Mouse (Mus musculus) heart, embryonic 13.5 days (tissue): ENCODE data around the gene Podxl. TPM values are rescaled to one million over a fixed set of nuclear protein-coding genes. Genes with fewer than 3 reads are reported as not detected.
"Not testable (repeated sequence)": the region's sequence is repeated elsewhere in the genome, so short reads cannot be mapped to it uniquely, and the experiment has no call there.

Experiments used
- ATAC-seq: fragments of 200-750 bp; cut with Nextera tagmentation; 2 replicates; pipeline ENCODE4 v1.8.0; 2017; ENCODE audit warnings: moderate TSS enrichment; ENCODE audit not compliant: insufficient number of reproducible peaks, low FRiP score, low TSS enrichment; ENCODE audit errors: extremely low read depth
- H3K27ac ChIP-seq: fragments of 300-500 bp; sonication (generic); replicated peaks from 2 replicates; pipeline ENCODE4 v1.5.1; 2015; ENCODE audit warnings: moderate library complexity, mild to moderate bottlenecking, inconsistent platforms
- H3K27me3 ChIP-seq: fragments of 300-500 bp; sonication (generic); replicated peaks from 2 replicates; pipeline ENCODE4 v1.6.1; 2015; ENCODE audit warnings: mild to moderate bottlenecking, inconsistent platforms
- H3K36me3 ChIP-seq: fragments of 300-500 bp; sonication (generic); 2 replicates; pipeline ENCODE4 v1.6.1; 2015; ENCODE audit warnings: mild to moderate bottlenecking, inconsistent platforms
- H3K4me1 ChIP-seq: fragments of 300-500 bp; sonication (generic); 2 replicates; pipeline ENCODE4 v1.6.1; 2015; ENCODE audit warnings: inconsistent platforms
- H3K4me2 ChIP-seq: fragments of 300-500 bp; sonication (generic); 2 replicates; pipeline ENCODE4 v1.6.1; 2015; ENCODE audit warnings: inconsistent platforms, mild to moderate bottlenecking, moderate library complexity
- H3K4me3 ChIP-seq: fragments of 300-500 bp; sonication (generic); 2 replicates; pipeline ENCODE4 v1.5.1; 2015; ENCODE audit warnings: moderate library complexity, mild to moderate bottlenecking, inconsistent platforms
- H3K9ac ChIP-seq: fragments of 300-500 bp; sonication (generic); 2 replicates; pipeline ENCODE4 v1.6.1; 2015; ENCODE audit warnings: inconsistent platforms, mild to moderate bottlenecking, moderate library complexity
- H3K9me3 ChIP-seq: fragments of 300-500 bp; sonication (generic); 2 replicates; pipeline ENCODE4 v1.6.1; 2016; ENCODE audit warnings: inconsistent platforms
- WGBS: fragments of 180-500 bp; shearing (Covaris S2); methylation state at CpG from one replicate; pipeline ENCODE4 v1.1.7; 2015; ENCODE audit warnings: mixed read lengths; 5-methylcytosine and 5-hydroxymethylcytosine counted together
- polyA plus RNA-seq: library from polyadenylated mRNA; unstranded; fragments of >200 nt; fragmentation: Nextera tagmentation; extraction: Ambion mirVana; gene quantifications from 2 replicates; pipeline ENCODE4 v1.2.1, GENCODE M21; 2015

The Podxl gene
- polyA plus RNA-seq, 1 experiment from 2014 or later = 22.2 TPM

DNA sequence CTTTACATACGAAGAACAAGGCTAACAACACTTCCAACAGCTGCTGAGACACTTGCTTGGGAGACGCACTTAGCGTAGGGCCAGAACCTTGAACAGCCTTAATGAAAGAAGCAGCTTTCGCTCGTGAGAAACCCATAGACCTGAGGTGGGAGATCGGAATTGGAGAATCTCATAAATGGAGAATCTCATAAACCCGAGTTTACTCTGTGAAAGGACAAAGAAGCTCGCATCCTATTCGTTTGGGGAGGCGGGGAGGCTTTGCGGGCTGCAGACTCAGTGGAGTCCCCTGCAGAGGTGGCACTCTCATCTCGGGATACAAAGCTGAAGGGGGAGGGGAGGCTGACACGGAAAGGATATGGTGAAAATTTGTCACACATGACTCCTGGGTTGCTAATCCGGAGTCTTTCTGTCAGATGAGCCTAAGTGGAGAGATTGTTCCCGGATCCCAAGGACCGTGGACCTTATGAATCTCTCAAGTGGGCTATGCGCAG is 1.2 kb upstream of the Podxl start:
- Histone ChIP-seq H3K27ac (no peak overlapping the region; the same call in 1 of the 2 replicates), H3K4me2 (peak overlapping the region; percentile 98), H3K27me3 (peaks cover 29% of the 10 kb centered on the region; the same call in 1 of the 2 replicates), H3K9ac (peak overlapping the region; percentile 86; the same call in 1 of the 2 replicates), H3K36me3 (no peaks in the 10 kb centered on the region), H3K4me3 (peak overlapping the region; percentile 68), H3K4me1 (peaks cover 46% of the 10 kb centered on the region), H3K9me3 (no peaks in the 10 kb centered on the region)
- 6% methylated on average over 17 of the region's 17 CpGs for WGBS
- no peak for ATAC-seq

GRCm38 (mm10) chr6:31564182-31564531 is 376 bp upstream of the Podxl start:
- Histone ChIP-seq H3K27ac (peak overlapping the region; percentile 69), H3K4me1 (peaks cover 50% of the 10 kb centered on the region), H3K4me2 (peak overlapping the region; percentile 98), H3K9me3 (no peaks in the 10 kb centered on the region), H3K36me3 (no peaks in the 10 kb centered on the region), H3K9ac (peak overlapping the region; percentile 86), H3K4me3 (peak overlapping the region; percentile 68), H3K27me3 (peaks cover 27% of the 10 kb centered on the region; the same call in 1 of the 2 replicates)
- ATAC-seq = 0 out of 2 replicates have a peak, but pooled peaks have one; percentile 12
- under 1% methylated on average over 18 of the region's 18 CpGs for WGBS

DNA sequence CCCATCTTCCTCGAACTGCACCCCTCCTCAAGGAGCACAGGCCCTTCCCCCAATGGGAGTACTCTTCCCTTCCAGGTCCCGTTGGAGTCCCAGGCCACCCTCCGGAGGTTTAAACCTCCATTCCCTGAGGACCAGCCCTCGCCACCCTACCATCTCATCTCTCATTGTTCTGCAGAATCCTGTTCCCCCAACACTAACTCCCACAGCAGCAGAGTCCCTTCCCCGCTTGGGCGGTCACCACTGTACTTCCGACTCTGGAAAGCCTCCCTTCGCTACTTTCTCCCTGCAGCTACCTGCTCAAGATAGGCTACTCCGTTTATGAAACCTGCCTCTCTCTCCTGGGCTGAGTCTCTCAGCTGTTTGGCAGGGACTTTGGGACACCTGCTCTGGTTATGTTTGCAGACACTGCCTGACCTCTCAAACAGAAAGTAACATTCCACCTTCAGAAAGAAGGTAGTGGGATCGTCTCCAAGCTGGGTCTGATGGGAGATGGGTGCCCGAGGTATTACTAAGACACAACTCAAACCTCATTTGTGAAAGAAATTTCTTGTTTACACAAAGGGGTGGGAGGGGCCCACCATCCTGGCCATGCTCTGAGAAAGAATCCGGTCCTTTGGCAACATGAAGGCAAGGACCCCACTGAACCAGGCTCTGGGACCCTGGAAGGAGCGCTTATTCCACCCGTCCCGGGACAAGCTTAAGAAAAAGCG is 1.3 kb downstream of the Podxl start:
- Histone ChIP-seq H3K4me2 (peak overlapping the region; percentile 98), H3K4me3 (peak overlapping the region; percentile 68), H3K27me3 (peaks cover 21% of the 10 kb centered on the region; the same call in 1 of the 2 replicates), H3K27ac (0 out of 2 replicates have a peak overlapping the region, but pooled peaks have one; percentile 69), H3K36me3 (no peaks in the 10 kb centered on the region), H3K9me3 (no peaks in the 10 kb centered on the region), H3K4me1 (peaks cover 45% of the 10 kb centered on the region), H3K9ac (peak overlapping the region; percentile 86)
- no peak for ATAC-seq
- WGBS = 5% methylated on average over 16 of the region's 16 CpGs

GRCm38 (mm10) chr6:31561948-31562347 is 1.8 kb downstream of the Podxl start:
- Histone ChIP-seq H3K27me3 (peaks cover 21% of the 10 kb centered on the region; the same call in 1 of the 2 replicates), H3K9ac (peak overlapping the region; percentile 86), H3K4me3 (peak overlapping the region; percentile 68), H3K4me1 (peaks cover 43% of the 10 kb centered on the region), H3K4me2 (peak overlapping the region; percentile 98)
- ATAC-seq, H3K9me3 ChIP-seq, H3K36me3 ChIP-seq, H3K27ac ChIP-seq: not testable (repeated sequence)
- WGBS = 49% methylated on average over 3 of the region's 3 CpGs

GRCm38 (mm10) chr6:31560138-31560959 is 3.4 kb downstream of the Podxl start:
- no peak for ATAC-seq
- H3K36me3 ChIP-seq = no peaks in the 10 kb centered on the region
- peak overlapping the region; percentile 98 for H3K4me2 ChIP-seq
- H3K9ac ChIP-seq = peak overlapping the region; percentile 38; the same call in 1 of the 2 replicates
- H3K27me3 ChIP-seq = peaks cover 20% of the 10 kb centered on the region; the same call in 1 of the 2 replicates
- H3K4me3 ChIP-seq = peak overlapping the region; percentile 9; the same call in 1 of the 2 replicates
- H3K27ac ChIP-seq = no peak overlapping the region
- WGBS = 37% methylated on average over 13 of the region's 13 CpGs
- no peaks in the 10 kb centered on the region for H3K9me3 ChIP-seq
- peaks cover 43% of the 10 kb centered on the region for H3K4me1 ChIP-seq

- peaks cover 27% of the 10 kb centered on the region for H3K4me1 ChIP-seq
- H3K4me2 ChIP-seq = no peak overlapping the region
- no peaks in the 10 kb centered on the region for H3K9me3 ChIP-seq
- no peak overlapping the region for H3K27ac ChIP-seq
- no peak overlapping the region for H3K4me3 ChIP-seq
- 86% methylated on average over 7 of the region's 7 CpGs for WGBS
- no peak overlapping the region for H3K9ac ChIP-seq
- H3K36me3 ChIP-seq = no peaks in the 10 kb centered on the region
- peaks cover 8% of the 10 kb centered on the region; the same call in 1 of the 2 replicates for H3K27me3 ChIP-seq
- no peak for ATAC-seq
These were observed 7.2 kb downstream of the Podxl start for GRCm38 (mm10) chr6:31556460-31557100.

DNA sequence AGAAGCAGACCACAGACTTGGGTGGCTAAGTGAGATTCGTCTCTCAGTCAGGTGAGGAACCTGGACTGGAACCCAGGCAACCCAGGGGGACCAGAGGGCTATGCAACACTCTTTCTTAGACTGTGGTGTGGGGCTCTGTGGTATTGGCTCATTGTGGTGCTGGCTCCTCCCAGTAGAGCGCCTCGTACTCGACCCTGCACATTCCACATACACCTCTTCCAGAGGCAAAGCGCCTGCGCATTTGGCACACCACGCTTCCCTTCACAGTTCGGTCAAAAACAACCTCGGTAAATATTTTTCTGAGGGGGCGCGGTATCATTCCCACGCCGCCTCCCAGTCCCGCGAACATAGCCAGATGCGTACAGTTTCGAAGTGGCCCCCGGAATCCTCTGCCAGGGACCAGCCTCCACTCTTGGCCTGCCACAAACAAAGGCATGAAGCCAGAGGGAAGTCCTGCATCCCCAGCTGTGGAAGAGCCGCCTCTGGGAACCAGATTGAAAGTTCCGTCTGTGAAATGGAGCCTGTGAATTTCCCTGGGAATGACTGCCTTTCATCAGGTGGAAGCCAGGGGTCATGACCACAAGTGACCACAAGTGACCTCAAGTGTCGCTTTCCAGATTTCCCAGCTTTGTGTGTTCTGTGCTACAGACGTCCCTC is 12.8 kb downstream of the Podxl start:
- no peak overlapping the region for H3K4me3 ChIP-seq
- H3K27ac ChIP-seq = no peak overlapping the region
- no peaks in the 10 kb centered on the region for H3K9me3 ChIP-seq
- H3K9ac ChIP-seq = no peak overlapping the region
- ATAC-seq = no peak
- H3K36me3 ChIP-seq = no peaks in the 10 kb centered on the region
- 75% methylated on average over 22 of the region's 22 CpGs for WGBS
- peaks cover 54% of the 10 kb centered on the region for H3K4me1 ChIP-seq
- H3K27me3 ChIP-seq = no peaks in the 10 kb centered on the region
- H3K4me2 ChIP-seq = no peak overlapping the region

- H3K27me3 ChIP-seq = no peaks in the 10 kb centered on the region
- peaks cover 64% of the 10 kb centered on the region for H3K4me1 ChIP-seq
- 36% methylated on average over 5 of the region's 5 CpGs for WGBS
- no peak overlapping the region for H3K4me3 ChIP-seq
- H3K4me2 ChIP-seq = no peak overlapping the region; the same call in 1 of the 2 replicates
- ATAC-seq = 0 out of 2 replicates have a peak, but pooled peaks have one; percentile 40
- peak overlapping the region; percentile 5 for H3K9ac ChIP-seq
- H3K9me3 ChIP-seq = no peaks in the 10 kb centered on the region
- no peaks in the 10 kb centered on the region for H3K36me3 ChIP-seq
- H3K27ac ChIP-seq = peak overlapping the region; percentile 68
These were observed 14.3 kb downstream of the Podxl start for GRCm38 (mm10) chr6:31549361-31550051.

DNA sequence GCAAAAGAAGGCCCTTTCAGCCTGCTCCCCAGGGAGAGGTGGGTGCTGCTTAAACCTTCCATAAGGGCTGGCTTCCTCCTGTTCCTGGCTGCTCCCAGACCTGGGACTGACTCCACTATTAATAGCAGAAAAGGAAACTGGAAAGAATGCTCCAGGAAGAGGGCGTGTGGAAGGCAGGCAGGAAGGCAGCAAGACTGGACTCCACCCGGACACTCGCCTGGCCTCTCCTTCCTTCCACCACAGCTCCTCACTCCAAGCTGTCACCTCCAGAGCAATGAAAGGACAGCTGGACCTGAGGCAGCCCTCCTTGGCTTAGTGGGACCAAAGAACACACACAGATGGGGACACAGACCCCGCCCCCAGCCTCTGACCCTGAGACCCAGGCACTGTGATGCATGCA is 19.5 kb downstream of the Podxl start:
- Histone ChIP-seq H3K9ac (peak overlapping the region; percentile 33), H3K4me1 (peaks cover 56% of the 10 kb centered on the region), H3K27me3 (no peaks in the 10 kb centered on the region), H3K4me3 (no peak overlapping the region), H3K4me2 (peak overlapping the region; percentile 47), H3K27ac (peak overlapping the region; percentile 53), H3K36me3 (no peaks in the 10 kb centered on the region), H3K9me3 (no peaks in the 10 kb centered on the region)
- 46% methylated on average over 4 of the region's 4 CpGs for WGBS
- ATAC-seq = no peak

DNA sequence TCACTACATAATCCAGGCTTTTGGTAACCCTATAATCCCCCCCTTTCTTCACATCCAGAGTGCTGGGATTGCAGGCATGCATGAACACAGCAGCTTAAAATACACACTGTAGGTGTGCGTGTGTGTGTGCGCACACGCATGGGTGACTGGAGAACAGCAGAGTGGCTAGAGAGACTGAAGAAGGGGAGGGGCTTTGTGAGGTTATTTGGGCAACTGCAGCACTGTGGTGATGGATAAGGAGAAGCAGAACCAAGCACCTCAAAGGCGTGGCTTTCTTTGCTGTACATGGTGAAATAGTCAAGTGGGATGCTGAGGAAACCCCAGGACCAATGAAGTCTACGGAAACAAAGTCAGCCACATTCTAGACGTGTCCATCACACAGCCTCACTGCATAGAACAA is 23.8 kb downstream of the Podxl start:
- H3K27me3 ChIP-seq = no peaks in the 10 kb centered on the region
- peaks cover 31% of the 10 kb centered on the region for H3K4me1 ChIP-seq
- no peak overlapping the region for H3K4me2 ChIP-seq
- WGBS = 73% methylated on average over 6 of the region's 6 CpGs
- ATAC-seq = no peak
- H3K9ac ChIP-seq = no peak overlapping the region
- no peak overlapping the region for H3K27ac ChIP-seq
- H3K4me3 ChIP-seq = no peak overlapping the region
- H3K36me3 ChIP-seq = no peaks in the 10 kb centered on the region
- H3K9me3 ChIP-seq = no peaks in the 10 kb centered on the region
